Mouse (Mus musculus): ENCODE results near the gene Inpp5d.

The Inpp5d gene

GRCm38 (mm10) chr1:87623977-87624666 is 4.0 kb downstream of the Inpp5d start:
- DNase-seq (ENCODE audit: low read depth, low spot score), result no peak

DNA sequence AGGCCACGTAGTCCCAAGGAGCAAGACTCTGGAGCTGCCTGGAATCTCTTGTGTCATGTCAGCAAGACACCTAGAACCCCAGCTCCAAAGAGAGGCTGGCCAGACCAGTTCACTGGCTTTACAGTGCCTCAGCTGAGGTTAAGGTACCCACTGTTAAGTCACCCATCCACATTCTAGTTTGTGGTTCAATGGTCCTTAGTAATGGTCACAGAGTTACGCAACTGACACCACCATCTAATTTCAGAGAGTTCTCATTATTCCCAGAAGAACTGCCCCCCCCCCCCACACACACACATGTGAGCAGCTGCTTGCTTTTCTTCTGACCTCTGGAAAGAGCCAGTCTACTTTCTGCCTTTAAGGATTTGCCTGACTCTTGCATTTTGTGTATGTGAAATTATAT is 4.7 kb downstream of the Inpp5d start:
- no peak for DNase-seq (ENCODE audit: low read depth, low spot score)

- DNase-seq (ENCODE audit: low read depth, low spot score), result no peak
These were observed 5.3 kb downstream of the Inpp5d start for GRCm38 (mm10) chr1:87625254-87626025.

DNA sequence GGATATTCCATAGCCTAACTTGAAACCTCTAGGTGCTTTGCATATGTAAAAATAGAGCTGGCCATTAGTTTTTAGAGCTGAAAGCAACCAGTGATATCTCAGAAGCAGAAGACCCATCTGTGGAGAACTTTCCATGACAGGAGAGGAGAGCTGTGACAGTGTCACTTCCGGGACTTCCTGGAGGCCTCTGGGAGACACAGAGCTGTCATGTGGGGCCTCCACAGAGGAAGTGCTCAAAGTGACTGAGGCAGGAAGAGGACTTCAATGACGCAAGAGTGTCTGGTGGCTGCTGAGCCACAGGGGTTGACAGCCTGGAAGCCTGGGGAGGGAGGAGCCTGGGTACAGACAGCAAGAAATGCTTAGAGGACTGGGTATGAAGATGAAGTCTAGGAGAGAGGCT is 6.2 kb downstream of the Inpp5d start:
- DNase-seq (ENCODE audit: low read depth, low spot score), result no peak

GRCm38 (mm10) chr1:87628085-87628484 is 8.0 kb downstream of the Inpp5d start:
- no peak for DNase-seq (ENCODE audit: low read depth, low spot score)

DNA sequence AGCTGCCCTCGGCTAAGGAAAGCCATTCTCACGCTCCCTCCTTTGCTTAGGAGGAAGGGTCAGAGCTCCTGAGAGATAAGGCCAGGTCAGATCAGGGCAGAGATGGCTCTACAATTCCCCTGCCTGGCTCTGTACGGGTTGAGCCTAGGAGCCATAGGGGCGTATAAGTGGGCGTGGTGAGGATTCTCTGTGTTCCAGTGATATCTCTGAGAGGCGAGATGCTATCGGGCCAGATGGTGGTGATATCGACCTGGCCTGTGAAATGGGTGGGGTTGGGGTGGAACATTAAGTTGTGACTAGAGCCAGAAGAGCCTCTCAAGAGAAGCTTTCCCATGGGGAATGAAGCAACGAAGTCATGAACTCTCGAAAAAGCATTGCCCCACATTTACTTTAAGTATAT is 11.5 kb downstream of the Inpp5d start:
- DNase-seq (ENCODE audit: low read depth, low spot score), result no peak

DNA sequence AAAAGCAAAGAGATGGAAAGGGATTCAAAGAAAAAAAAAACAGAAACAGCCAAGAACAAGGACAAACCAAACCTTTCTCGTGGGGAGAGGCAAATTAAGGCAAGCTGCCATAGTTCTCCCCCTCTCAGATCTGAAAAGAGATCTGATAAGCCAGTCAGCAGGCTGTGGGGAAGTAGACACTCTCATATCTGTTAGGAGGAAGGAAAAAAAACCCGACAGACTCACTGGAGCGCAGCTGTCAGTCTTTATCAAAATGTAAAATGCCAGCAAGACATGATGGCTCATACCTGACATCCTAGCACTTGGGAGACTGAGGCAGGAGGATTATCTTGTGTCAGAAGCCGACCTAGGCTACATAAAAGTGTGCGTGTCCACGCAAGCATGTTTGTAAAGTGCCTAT is 12.1 kb downstream of the Inpp5d start:
- DNase-seq (ENCODE audit: low read depth, low spot score), result no peak

DNA sequence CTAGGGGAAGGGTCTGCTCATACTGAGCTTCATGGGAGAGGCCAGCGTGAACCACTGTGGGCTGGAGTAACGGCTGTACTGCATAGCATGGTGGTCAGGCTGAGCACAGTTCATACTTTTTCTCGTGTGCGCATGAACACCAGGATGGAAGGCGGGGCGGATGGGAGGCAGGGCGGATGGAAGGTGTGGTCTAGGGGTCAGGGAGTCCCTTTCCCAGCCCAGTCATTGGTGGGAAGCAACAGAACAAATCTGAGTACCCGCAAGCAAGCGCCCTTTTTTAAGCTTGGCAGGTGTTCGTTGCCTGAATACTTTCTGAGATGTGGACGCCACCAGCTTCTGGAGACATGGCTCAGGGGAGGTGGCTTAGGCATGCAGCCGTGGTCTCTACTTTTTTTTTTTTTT is 16.6 kb downstream of the Inpp5d start:
- no peak for DNase-seq (ENCODE audit: low read depth, low spot score)

- DNase-seq (ENCODE audit: low read depth, low spot score), result peak; percentile 97
These were observed 17.2 kb downstream of the Inpp5d start for GRCm38 (mm10) chr1:87637121-87637877.

GRCm38 (mm10) chr1:87637878-87638600 is 17.9 kb downstream of the Inpp5d start:
- DNase-seq (ENCODE audit: low read depth, low spot score), result no peak

DNA sequence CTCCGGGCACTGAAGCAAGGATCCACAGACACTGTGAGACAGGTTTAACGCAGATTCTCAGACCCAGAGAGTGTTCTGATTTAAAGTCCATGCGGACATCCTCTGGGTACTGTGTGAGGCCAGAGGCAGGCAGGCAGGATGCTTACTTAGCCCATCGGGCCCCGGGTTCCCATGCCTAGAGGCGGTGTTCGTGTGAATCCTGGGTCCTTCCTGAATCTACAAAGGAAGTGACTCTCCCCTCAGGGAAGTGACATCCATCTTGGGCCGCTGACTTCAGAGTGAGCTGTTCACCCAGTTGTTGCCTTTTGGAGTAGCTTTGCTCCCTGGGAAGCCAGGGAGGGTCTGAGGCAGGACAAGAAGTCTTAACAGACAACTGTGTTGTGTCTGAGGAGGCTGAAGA is 19.6 kb downstream of the Inpp5d start:
- no peak for DNase-seq (ENCODE audit: low read depth, low spot score)

GRCm38 (mm10) chr1:87640165-87640661 is 20.1 kb downstream of the Inpp5d start:
- no peak for DNase-seq (ENCODE audit: low read depth, low spot score)

DNA sequence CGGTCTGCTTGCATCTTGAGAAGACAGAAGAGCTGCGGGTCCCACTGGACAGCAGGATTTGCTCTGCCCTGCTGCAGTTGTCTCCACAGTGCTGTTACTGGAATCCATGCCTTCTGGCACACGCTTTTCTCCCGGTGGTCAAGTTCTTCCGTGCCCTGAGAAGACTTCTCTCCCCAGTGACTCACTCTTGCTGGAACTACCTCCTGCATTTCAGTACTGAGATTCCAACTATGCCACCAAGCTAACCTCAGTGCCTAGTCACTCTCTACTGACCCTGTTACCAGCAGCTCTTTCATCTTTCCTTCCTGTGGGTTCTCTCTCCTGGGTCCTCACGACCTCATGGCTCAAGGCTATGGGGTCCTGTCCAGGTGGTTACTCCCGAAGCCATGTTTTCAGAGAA is 22.9 kb downstream of the Inpp5d start:
- DNase-seq (ENCODE audit: low read depth, low spot score), result peak; percentile 62

GRCm38 (mm10) chr1:87645041-87645440 is 24.9 kb downstream of the Inpp5d start:
- DNase-seq (ENCODE audit: low read depth, low spot score), result peak; percentile 18

GRCm38 (mm10) chr1:87645748-87646147 is 25.6 kb downstream of the Inpp5d start:
- DNase-seq (ENCODE audit: low read depth, low spot score), result no peak

DNA sequence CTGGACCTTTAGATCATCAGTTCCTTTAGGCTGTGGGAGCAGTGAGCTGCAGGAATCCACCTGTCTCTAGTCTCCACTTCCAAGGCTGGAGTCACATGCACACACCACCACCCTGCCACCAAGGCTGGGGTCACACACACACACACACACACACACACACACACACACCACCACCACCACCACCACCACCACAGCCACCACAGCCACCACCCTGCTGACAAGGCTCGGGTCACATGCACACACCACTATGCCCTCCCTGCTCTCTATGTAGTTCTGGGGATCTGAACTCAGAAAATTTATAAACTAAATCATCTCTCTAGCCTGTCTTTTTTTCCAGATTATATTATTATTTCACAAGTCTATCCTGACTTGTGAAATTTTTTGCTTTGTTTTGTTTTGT is 27.7 kb downstream of the Inpp5d start:
- no peak for DNase-seq (ENCODE audit: low read depth, low spot score)

GRCm38 (mm10) chr1:87648657-87649056 is 28.5 kb downstream of the Inpp5d start:
- DNase-seq (ENCODE audit: low read depth, low spot score), result no peak

DNA sequence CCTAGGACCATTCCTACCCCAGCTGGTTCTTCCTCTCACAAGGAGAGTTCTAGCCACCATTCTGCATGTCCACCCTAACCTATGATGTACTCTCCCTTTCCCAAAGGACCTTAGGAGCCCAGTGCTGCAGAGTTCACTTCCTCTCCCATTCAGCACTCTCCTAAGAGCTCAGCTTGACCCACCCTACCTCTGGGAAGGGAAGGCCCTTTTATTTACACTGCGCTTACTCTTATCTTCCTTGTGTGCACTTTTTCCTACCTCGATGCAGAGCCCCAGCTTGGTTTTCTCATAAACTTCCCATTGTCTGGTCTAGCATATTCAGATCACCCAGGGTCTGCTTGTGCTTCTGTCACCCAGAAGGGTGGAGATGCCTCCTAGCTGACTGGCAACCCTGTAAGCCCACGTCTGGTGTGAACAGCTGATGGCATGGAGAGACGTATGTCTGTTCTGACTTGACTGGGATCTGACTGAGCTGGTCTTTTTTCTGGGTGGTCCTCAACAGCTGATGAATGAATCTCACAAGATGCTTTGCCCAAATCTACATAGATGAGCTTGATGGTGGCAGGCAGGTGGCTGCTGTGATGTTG is 29.2 kb downstream of the Inpp5d start:
- DNase-seq (ENCODE audit: low read depth, low spot score), result no peak

DNA sequence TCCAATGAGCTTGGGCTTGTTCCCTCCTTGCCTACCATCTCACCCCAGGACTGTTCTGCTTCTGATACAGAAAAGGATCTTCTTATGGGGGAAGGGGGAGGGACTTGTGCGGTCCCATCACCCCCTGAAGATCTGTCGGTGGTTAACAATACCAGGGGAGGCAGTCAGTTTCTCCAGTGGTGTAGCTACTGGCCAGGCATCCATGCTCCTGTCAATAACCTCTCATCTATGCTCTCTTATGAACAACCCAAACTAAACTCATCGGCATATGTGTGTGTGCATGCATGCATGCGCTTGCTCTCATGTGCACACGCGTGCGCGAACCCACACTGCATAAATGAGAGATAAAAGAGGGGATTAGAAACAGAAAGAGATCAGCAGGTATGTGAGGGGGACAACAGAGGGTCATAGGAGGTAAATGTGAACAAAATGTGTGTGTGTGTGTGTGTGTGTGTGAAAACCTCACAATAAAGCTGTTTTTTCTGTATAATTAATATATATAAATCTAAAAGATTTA is 29.9 kb downstream of the Inpp5d start:
- DNase-seq (ENCODE audit: low read depth, low spot score), result no peak

- DNase-seq (ENCODE audit: low read depth, low spot score), result no peak
These were observed 30.5 kb downstream of the Inpp5d start for GRCm38 (mm10) chr1:87650611-87651079.

DNA sequence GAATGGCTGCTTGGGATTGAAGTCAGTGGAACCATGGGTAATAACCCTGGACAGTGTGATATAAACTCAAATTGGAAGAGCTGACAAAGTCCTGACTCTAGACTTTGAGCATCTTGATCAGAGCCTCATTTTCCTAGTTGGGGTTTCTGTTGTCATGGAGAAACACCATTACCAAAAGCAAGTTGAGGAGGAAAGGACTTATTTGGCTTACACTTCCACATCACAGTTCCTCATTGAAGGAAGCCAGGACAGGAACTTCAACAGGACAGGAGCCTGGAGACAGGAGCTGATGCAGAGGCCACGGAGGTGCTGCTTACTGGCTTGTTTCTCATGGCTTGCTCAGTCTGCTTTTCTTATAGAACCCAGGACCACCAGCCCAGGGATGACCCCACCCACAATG is 31.3 kb downstream of the Inpp5d start:
- DNase-seq (ENCODE audit: low read depth, low spot score), result no peak
